Mouse (Mus musculus) heart, embryonic 16.5 days (tissue): ENCODE measurements around the gene Eml4. TPM values are rescaled to one million over a fixed set of nuclear protein-coding genes. Genes with fewer than 3 reads are reported as not detected.

Source experiments
- ATAC-seq: fragments of 200-750 bp; cut with Nextera tagmentation; replicated peaks from 2 replicates; pipeline ENCODE4 v1.8.0; 2017; ENCODE audit warnings: moderate number of reproducible peaks; ENCODE audit not compliant: insufficient read depth, low FRiP score; ENCODE audit errors: extremely low read depth
- H3K27ac ChIP-seq: fragments of 300-500 bp; sonication (generic); 2 replicates; pipeline ENCODE4 v1.5.1; 2014; ENCODE audit warnings: mild to moderate bottlenecking, low read length, control low read depth, moderate library complexity
- H3K27me3 ChIP-seq: fragments of 300-500 bp; sonication (generic); 2 replicates; pipeline ENCODE4 v1.6.1; 2014; ENCODE audit warnings: low read length, mixed read lengths; ENCODE audit not compliant: control insufficient read depth, insufficient read depth
- H3K36me3 ChIP-seq: fragments of 300-500 bp; sonication (generic); 2 replicates; pipeline ENCODE4 v1.6.1; 2014; ENCODE audit not compliant: control insufficient read depth, insufficient read depth
- H3K4me1 ChIP-seq: fragments of 300-500 bp; sonication (generic); 2 replicates; pipeline ENCODE4 v1.6.1; 2014; ENCODE audit warnings: low read length, mixed read lengths; ENCODE audit not compliant: control insufficient read depth, insufficient read depth
- H3K4me2 ChIP-seq: fragments of 300-500 bp; sonication (generic); 2 replicates; pipeline ENCODE4 v1.6.1; 2014; ENCODE audit warnings: low read depth, mild to moderate bottlenecking, control low read depth, low read length
- H3K4me3 ChIP-seq: fragments of 300-500 bp; sonication (generic); 2 replicates; pipeline ENCODE4 v1.5.1; 2014; ENCODE audit warnings: mild to moderate bottlenecking, control low read depth, low read length
- H3K9ac ChIP-seq: fragments of 300-500 bp; sonication (generic); 2 replicates; pipeline ENCODE4 v1.6.1; 2014; ENCODE audit warnings: low read length, control low read depth
- H3K9me3 ChIP-seq: fragments of 300-500 bp; sonication (generic); replicated peaks from 2 replicates; pipeline ENCODE4 v1.6.1; 2016; ENCODE audit warnings: low read length; ENCODE audit not compliant: control insufficient read depth
- WGBS: fragments of 180-500 bp; shearing (Covaris S2); extraction: QIAGEN DNeasy Blood & Tissue Kit; methylation state at CpG from one replicate; pipeline ENCODE4 v1.1.7; 2014; 5-methylcytosine and 5-hydroxymethylcytosine counted together
- polyA plus RNA-seq: library from polyadenylated mRNA; unstranded; fragments of >200 nt; fragmentation: Nextera tagmentation; extraction: Ambion mirVana; gene quantifications from 2 replicates; pipeline ENCODE4 v1.2.1, GENCODE M21; 2015

The Eml4 gene
- polyA plus RNA-seq, 1 experiment from 2014 or later, result 12.4 TPM

- H3K9me3 ChIP-seq, result no peaks in the 10 kb centered on the region
- no peak overlapping the region for H3K4me2 ChIP-seq
- no peak overlapping the region for H3K4me3 ChIP-seq
- H3K27me3 ChIP-seq, result no peaks in the 10 kb centered on the region
- no peaks in the 10 kb centered on the region for H3K36me3 ChIP-seq
- ATAC-seq, result no peak
- peaks cover 3% of the 10 kb centered on the region; the same call in 1 of the 2 replicates for H3K4me1 ChIP-seq
- H3K9ac ChIP-seq, result no peak overlapping the region
- H3K27ac ChIP-seq, result no peak overlapping the region
These were observed 23.4 kb downstream of the Eml4 start for GRCm38 (mm10) chr17:83374123-83374522.

- no peak overlapping the region for H3K27ac ChIP-seq
- 86% methylated on average over 3 of the region's 3 CpGs for WGBS
- H3K4me3 ChIP-seq, result no peak overlapping the region
- H3K27me3 ChIP-seq, result no peaks in the 10 kb centered on the region
- no peaks in the 10 kb centered on the region for H3K9me3 ChIP-seq
- ATAC-seq, result no peak
- H3K9ac ChIP-seq, result no peak overlapping the region
- peaks cover 3% of the 10 kb centered on the region; the same call in 1 of the 2 replicates for H3K4me1 ChIP-seq
- H3K36me3 ChIP-seq, result no peaks in the 10 kb centered on the region
- H3K4me2 ChIP-seq, result no peak overlapping the region
These were observed 25.1 kb downstream of the Eml4 start for GRCm38 (mm10) chr17:83375848-83376247.

GRCm38 (mm10) chr17:83376801-83377200, 26.1 kb downstream of the Eml4 start:
- no peak for ATAC-seq
- H3K9ac ChIP-seq, result no peak overlapping the region
- no peaks in the 10 kb centered on the region for H3K27me3 ChIP-seq
- no peaks in the 10 kb centered on the region for H3K36me3 ChIP-seq
- no peak overlapping the region for H3K4me2 ChIP-seq
- WGBS, result 70% methylated on average over 4 of the region's 4 CpGs
- H3K27ac ChIP-seq, result no peak overlapping the region
- H3K4me1 ChIP-seq, result peaks cover 3% of the 10 kb centered on the region; the same call in 1 of the 2 replicates
- H3K4me3 ChIP-seq, result no peak overlapping the region
- H3K9me3 ChIP-seq, result no peaks in the 10 kb centered on the region

DNA sequence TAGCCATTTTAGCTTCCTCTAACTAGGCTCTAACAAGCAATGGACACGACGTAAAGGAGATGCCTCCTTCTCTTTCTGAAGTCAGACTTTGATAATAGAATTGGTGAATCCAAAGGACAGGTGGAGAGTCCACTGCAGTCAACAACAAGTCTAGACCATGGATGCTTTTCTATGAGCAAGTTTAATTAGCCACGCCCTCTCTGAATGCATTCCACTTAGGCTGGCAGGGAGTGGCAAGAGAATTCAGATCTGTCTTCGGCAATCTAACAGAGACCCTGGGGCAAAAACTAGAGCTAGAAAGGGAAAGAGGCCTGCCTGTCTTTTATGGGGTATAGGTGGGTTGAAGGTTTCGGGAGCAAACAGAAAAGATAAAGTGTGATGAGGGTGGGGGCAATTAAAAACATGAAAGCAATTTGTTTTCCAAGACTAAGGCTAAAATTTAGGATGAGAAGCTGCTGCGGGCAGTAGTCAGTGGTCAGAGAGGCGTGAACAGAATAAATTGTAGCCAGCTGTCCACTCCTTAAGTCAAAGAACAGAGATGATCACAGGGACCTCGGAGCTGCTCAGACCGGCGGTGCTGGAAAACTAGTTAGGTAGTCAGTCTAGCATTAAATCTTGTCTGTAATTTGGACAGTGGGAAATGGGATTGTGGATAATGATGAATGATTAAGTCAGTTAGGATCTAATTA, 27.2 kb downstream of the Eml4 start:
- WGBS, result 81% methylated on average over 10 of the region's 10 CpGs

DNA sequence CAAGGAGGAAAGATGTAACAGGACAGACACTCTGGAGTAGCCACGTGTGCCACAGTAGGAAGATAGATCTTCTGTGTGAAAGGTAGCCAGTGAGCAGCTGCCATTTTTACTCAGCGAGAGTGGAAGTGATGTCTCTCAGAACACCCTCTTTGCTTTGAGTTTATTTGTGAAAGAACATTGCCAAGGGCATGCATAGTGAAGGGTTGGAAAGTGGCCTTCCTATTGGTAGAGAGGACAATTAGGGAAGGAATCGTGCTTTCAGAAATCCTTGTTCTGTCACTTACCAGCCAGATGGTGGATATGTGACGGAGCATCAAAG, 27.7 kb downstream of the Eml4 start:
- no peak overlapping the region for H3K4me2 ChIP-seq
- ATAC-seq, result no peak
- no peaks in the 10 kb centered on the region for H3K9me3 ChIP-seq
- H3K27me3 ChIP-seq, result no peaks in the 10 kb centered on the region
- 82% methylated on average over 4 of the region's 4 CpGs for WGBS
- no peak overlapping the region for H3K4me3 ChIP-seq
- H3K36me3 ChIP-seq, result no peaks in the 10 kb centered on the region
- peaks cover 3% of the 10 kb centered on the region; the same call in 1 of the 2 replicates for H3K4me1 ChIP-seq
- no peak overlapping the region for H3K9ac ChIP-seq
- no peak overlapping the region for H3K27ac ChIP-seq

More for the DNA sequence above, 27.2 kb downstream of the Eml4 start:
- Histone ChIP-seq H3K27ac (no peak overlapping the region), H3K36me3 (no peaks in the 10 kb centered on the region), H3K4me1 (peaks cover 3% of the 10 kb centered on the region; the same call in 1 of the 2 replicates), H3K9ac (no peak overlapping the region), H3K9me3 (no peaks in the 10 kb centered on the region), H3K27me3 (no peaks in the 10 kb centered on the region), H3K4me2 (no peak overlapping the region), H3K4me3 (no peak overlapping the region)
- no peak for ATAC-seq

DNA sequence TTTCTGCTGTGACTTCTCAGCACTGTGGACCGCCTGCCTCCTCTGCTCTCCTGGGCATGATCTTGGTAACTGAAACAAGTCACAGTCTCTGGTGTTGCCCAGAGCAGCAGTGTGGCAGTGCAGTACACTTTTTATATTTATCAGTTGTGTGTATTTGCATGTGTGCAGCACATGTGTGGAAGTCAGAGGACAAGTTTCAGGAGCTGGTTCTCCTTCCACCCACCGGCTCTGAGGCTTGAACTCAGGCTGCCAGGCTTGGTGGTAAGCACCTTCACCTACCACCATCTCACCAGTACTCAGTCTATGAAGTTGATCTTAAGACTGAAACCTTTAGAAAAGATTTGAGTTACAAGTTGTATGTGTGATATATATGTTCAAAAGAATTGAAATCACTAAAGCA, 28.6 kb downstream of the Eml4 start:
- Histone ChIP-seq H3K9me3 (no peaks in the 10 kb centered on the region), H3K9ac (no peak overlapping the region), H3K27ac (no peak overlapping the region), H3K4me2 (no peak overlapping the region), H3K27me3 (no peaks in the 10 kb centered on the region), H3K4me1 (peaks cover 3% of the 10 kb centered on the region; the same call in 1 of the 2 replicates), H3K36me3 (no peaks in the 10 kb centered on the region), H3K4me3 (no peak overlapping the region)
- no peak for ATAC-seq
- 80% methylated on average over 2 of the region's 2 CpGs for WGBS

DNA sequence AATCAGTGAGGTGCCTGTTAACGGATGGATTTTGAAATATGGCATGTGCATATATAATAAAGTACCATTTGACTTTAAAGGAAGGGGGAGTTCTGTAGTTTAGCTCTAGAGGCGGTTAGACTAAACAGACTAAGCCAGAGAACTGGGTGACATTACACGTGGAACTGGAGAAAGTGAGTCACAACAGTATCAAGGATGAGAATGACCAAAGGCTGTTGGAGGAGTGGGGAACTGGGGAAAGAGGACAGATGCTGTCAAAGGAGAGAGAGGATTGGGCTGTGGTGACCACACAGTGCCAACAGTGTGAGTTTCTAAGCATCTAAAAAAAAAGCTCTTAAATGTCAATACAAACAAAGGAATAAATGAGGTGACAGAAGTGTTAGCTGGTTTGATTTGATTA, 29.1 kb downstream of the Eml4 start:
- ATAC-seq, result no peak
- WGBS, result 79% methylated on average over 3 of the region's 3 CpGs

GRCm38 (mm10) chr17:83382752-83383151, 32.0 kb downstream of the Eml4 start:
- 87% methylated on average over 5 of the region's 5 CpGs for WGBS
- Histone ChIP-seq H3K27ac (no peak overlapping the region), H3K9ac (no peak overlapping the region), H3K4me3 (no peak overlapping the region), H3K27me3 (no peaks in the 10 kb centered on the region), H3K4me1 (peaks cover 10% of the 10 kb centered on the region; the same call in 1 of the 2 replicates), H3K9me3 (no peaks in the 10 kb centered on the region), H3K36me3 (no peaks in the 10 kb centered on the region), H3K4me2 (no peak overlapping the region)
- ATAC-seq, result no peak

More for the DNA sequence above, 29.1 kb downstream of the Eml4 start:
- Histone ChIP-seq H3K4me3 (no peak overlapping the region), H3K27me3 (no peaks in the 10 kb centered on the region), H3K9me3 (no peaks in the 10 kb centered on the region), H3K27ac (no peak overlapping the region), H3K36me3 (no peaks in the 10 kb centered on the region), H3K4me1 (peaks cover 4% of the 10 kb centered on the region; the same call in 1 of the 2 replicates), H3K9ac (no peak overlapping the region), H3K4me2 (no peak overlapping the region)

DNA sequence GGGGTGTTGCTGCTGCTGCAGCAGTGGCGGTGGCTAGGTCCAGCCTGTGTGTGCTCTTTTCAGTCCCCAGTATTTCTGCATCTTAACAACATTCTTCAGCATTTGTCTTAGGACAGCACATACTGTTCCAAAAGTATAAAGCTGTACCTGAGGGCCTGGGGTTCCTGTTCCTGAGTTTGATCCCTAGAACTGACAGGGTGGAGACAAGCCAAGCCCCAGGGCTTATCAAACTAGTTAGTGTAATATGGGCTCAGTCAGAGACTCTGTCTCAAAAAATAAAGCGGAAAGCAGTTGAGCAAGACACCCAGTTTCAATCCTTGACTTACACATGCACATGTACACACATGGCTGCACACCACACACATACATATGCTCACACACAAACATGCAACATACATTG, 34.2 kb downstream of the Eml4 start:
- H3K27me3 ChIP-seq, result no peaks in the 10 kb centered on the region
- no peak overlapping the region for H3K9ac ChIP-seq
- ATAC-seq, result no peak
- H3K4me3 ChIP-seq, result no peak overlapping the region
- no peak overlapping the region for H3K4me2 ChIP-seq
- 96% methylated on average over 2 of the region's 2 CpGs for WGBS
- H3K9me3 ChIP-seq, result no peaks in the 10 kb centered on the region
- H3K36me3 ChIP-seq, result no peaks in the 10 kb centered on the region
- peaks cover 10% of the 10 kb centered on the region for H3K4me1 ChIP-seq
- H3K27ac ChIP-seq, result no peak overlapping the region
